Mouse (Mus musculus) limb, embryonic 14.5 days (tissue): Measurements from ENCODE around the gene Ywhab. TPM values are rescaled to one million over a fixed set of nuclear protein-coding genes. Genes with fewer than 3 reads are reported as not detected.

Experiments used
- ATAC-seq: fragments of 200-750 bp; cut with Nextera tagmentation; 2 replicates; pipeline ENCODE4 v1.8.0; 2017; ENCODE audit warnings: low read depth, moderate number of reproducible peaks, moderate TSS enrichment; ENCODE audit not compliant: low FRiP score
- DNase-seq: peaks from one replicate; pipeline ENCODE4 v3.0.0-alpha.2; 2015; ENCODE audit warnings: low spot score
- H3K27ac ChIP-seq: fragments of 300-500 bp; sonication (generic); replicated peaks from 2 replicates; pipeline ENCODE4 v1.5.1; 2014; ENCODE audit warnings: low read depth, mild to moderate bottlenecking, low read length, moderate library complexity, mixed read lengths
- H3K27me3 ChIP-seq: fragments of 300-500 bp; sonication (generic); 2 replicates; pipeline ENCODE4 v1.6.1; 2014; ENCODE audit warnings: low read length, mixed read lengths; ENCODE audit not compliant: control insufficient read depth, insufficient read depth
- H3K36me3 ChIP-seq: fragments of 300-500 bp; sonication (generic); 2 replicates; pipeline ENCODE4 v1.6.1; 2014; ENCODE audit warnings: mild to moderate bottlenecking, low read length, moderate library complexity, mixed read lengths; ENCODE audit not compliant: control insufficient read depth, insufficient read depth
- H3K4me1 ChIP-seq: fragments of 300-500 bp; sonication (generic); 2 replicates; pipeline ENCODE4 v1.6.1; 2014; ENCODE audit warnings: antibody characterized with exemption, low read length, mixed read lengths; ENCODE audit not compliant: control insufficient read depth, insufficient read depth
- H3K4me2 ChIP-seq: fragments of 300-500 bp; sonication (generic); replicated peaks from 2 replicates; pipeline ENCODE4 v1.6.1; 2014; ENCODE audit warnings: low read depth, mild to moderate bottlenecking, low read length, moderate library complexity; ENCODE audit not compliant: severe bottlenecking
- H3K4me3 ChIP-seq: fragments of 300-500 bp; sonication (generic); replicated peaks from 2 replicates; pipeline ENCODE4 v1.5.1; 2014; ENCODE audit warnings: low read length
- H3K9ac ChIP-seq: fragments of 300-500 bp; sonication (generic); 2 replicates; pipeline ENCODE4 v1.6.1; 2014; ENCODE audit warnings: mild to moderate bottlenecking, low read depth, low read length, moderate library complexity; ENCODE audit not compliant: severe bottlenecking
- H3K9me3 ChIP-seq: fragments of 300-500 bp; sonication (generic); 2 replicates; pipeline ENCODE4 v1.6.1; 2016; ENCODE audit warnings: low read length; ENCODE audit not compliant: control insufficient read depth
- POLR2A ChIP-seq: fragments of 200-500 bp; IDR thresholded peaks from 2 replicates; pipeline ENCODE4 v1.8.0; 2012; ENCODE audit warnings: inconsistent platforms, mild to moderate bottlenecking, moderate library complexity, borderline replicate concordance; ENCODE audit not compliant: insufficient read depth, insufficient read length; ENCODE audit errors: extremely low read depth
- WGBS: fragments of 180-500 bp; shearing (Covaris S2); extraction: QIAGEN DNeasy Blood & Tissue Kit; methylation state at CpG from one replicate; pipeline ENCODE4 v1.1.7; 2014; 5-methylcytosine and 5-hydroxymethylcytosine counted together
- polyA plus RNA-seq, 2 experiments: library from polyadenylated mRNA; depleted of rRNA in 1 of 2; stranded (reverse) in 1 of 2; unstranded in 1 of 2; fragments of >200 nt; fragmentation: Nextera tagmentation in 1 of 2; extraction: Ambion mirVana in 1 of 2; gene quantifications; 2 replicates each; pipeline versions ENCODE4 v1.2.1 to v1.2.3; 2012 to 2014

The Ywhab gene
- polyA plus RNA-seq, 2 experiments = 126 to 277 TPM

DNA sequence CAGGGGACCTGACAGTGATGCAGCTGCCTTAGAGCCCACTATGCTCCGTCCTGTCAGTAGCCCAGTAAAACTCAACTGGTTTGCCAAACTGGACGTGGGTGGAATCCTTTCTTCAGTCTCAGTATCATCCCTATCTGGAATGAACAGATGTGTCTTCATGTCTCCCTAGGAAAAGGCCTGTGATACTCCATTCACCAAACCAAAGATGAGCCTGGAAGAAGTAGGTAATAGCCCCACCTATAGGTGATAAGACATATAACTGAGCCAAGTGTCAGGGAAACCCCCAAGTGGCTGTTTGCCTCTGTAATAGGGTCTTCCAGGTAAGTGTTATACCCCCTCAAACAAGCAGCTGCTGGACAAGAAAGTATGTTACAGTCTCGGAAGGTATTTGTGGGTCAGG is 24.1 kb downstream of the Ywhab start:
- no peak for ATAC-seq
- no peak for TF ChIP-seq POLR2A
- no peaks in the 10 kb centered on the region for H3K9me3 ChIP-seq
- H3K27ac ChIP-seq = no peak overlapping the region
- H3K27me3 ChIP-seq = no peaks in the 10 kb centered on the region
- peaks cover 57% of the 10 kb centered on the region for H3K36me3 ChIP-seq
- H3K4me1 ChIP-seq = no peaks in the 10 kb centered on the region
- DNase-seq = no peak
- no peak overlapping the region for H3K4me3 ChIP-seq
- no peak overlapping the region for H3K9ac ChIP-seq
- WGBS = 96% methylated on average over 3 of the region's 3 CpGs
- H3K4me2 ChIP-seq = no peak overlapping the region

DNA sequence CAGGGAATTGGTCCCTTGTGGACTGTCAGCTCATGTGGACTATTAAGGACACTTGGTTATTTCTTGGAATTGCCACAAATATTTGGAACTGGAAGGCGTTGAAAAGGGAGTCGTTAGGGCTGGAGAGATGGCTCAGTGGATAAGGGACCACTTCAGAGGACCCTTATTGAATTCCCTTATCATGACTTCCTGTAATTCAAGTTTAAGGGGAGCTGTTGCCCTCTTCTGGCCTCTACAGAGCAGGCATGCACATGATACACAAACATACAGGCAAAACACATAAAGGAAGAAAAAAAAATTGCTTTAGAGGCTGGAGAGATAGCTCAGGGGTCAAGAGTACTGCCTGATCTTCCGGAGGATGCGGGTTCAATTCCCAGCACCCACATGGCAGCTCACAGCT is 25.2 kb downstream of the Ywhab start:
- no peak for ATAC-seq
- Histone ChIP-seq H3K4me3 (no peak overlapping the region), H3K4me1 (no peaks in the 10 kb centered on the region), H3K4me2 (no peak overlapping the region), H3K9ac (no peak overlapping the region), H3K9me3 (no peaks in the 10 kb centered on the region), H3K27ac (no peak overlapping the region), H3K27me3 (no peaks in the 10 kb centered on the region), H3K36me3 (peaks cover 47% of the 10 kb centered on the region)
- WGBS = 88% methylated on average over 4 of the region's 4 CpGs
- DNase-seq = no peak
- TF ChIP-seq POLR2A = no peak

- no peak overlapping the region for H3K4me2 ChIP-seq
- ATAC-seq (no peak), DNase-seq (no peak)
- H3K4me3 ChIP-seq = no peak overlapping the region
- H3K9me3 ChIP-seq = no peaks in the 10 kb centered on the region
- H3K36me3 ChIP-seq = peaks cover 25% of the 10 kb centered on the region
- no peak overlapping the region for H3K27ac ChIP-seq
- H3K27me3 ChIP-seq = no peaks in the 10 kb centered on the region
- TF ChIP-seq POLR2A = no peak
- no peak overlapping the region for H3K9ac ChIP-seq
- 57% methylated on average over 2 of the region's 2 CpGs for WGBS
- no peaks in the 10 kb centered on the region for H3K4me1 ChIP-seq
Measured at GRCm38 (mm10) chr2:164022104-164022503, 27.3 kb downstream of the Ywhab start.

GRCm38 (mm10) chr2:164025150-164025549 is 30.4 kb downstream of the Ywhab start, which contains the start of gene Pabpc1l:
Gene Pabpc1l (plus strand): TSS chr2:164025450.
- no peak for ATAC-seq
- no peaks in the 10 kb centered on the region for H3K36me3 ChIP-seq
- no peaks in the 10 kb centered on the region for H3K9me3 ChIP-seq
- H3K4me3 ChIP-seq = no peak within 1 kb of the TSS
- H3K4me2 ChIP-seq = no peak within 1 kb of the TSS
- H3K9ac ChIP-seq = no peak within 1 kb of the TSS
- TF ChIP-seq POLR2A = no peak
- WGBS = 80% methylated on average over 16 of the region's 16 CpGs
- no peak within 1 kb of the TSS for H3K27ac ChIP-seq
- H3K4me1 ChIP-seq = no peaks in the 10 kb centered on the region
- no peaks in the 10 kb centered on the region for H3K27me3 ChIP-seq
- DNase-seq = no peak

- no peaks in the 10 kb centered on the region for H3K27me3 ChIP-seq
Measured at GRCm38 (mm10) chr2:164031147-164031546, 36.4 kb downstream of the Ywhab start.

GRCm38 (mm10) chr2:164032973-164033372 is 38.2 kb downstream of the Ywhab start:
- Histone ChIP-seq H3K4me3 (no peak overlapping the region), H3K9ac (no peak overlapping the region), H3K9me3 (no peaks in the 10 kb centered on the region), H3K4me2 (no peak overlapping the region), H3K27ac (no peak overlapping the region), H3K36me3 (no peaks in the 10 kb centered on the region), H3K27me3 (no peaks in the 10 kb centered on the region), H3K4me1 (no peaks in the 10 kb centered on the region)
- DNase-seq (no peak), ATAC-seq (no peak)
- TF ChIP-seq POLR2A = no peak
- 89% methylated on average over 3 of the region's 3 CpGs for WGBS

More at GRCm38 (mm10) chr2:164031147-164031546, 36.4 kb downstream of the Ywhab start:
- H3K27ac ChIP-seq = no peak overlapping the region
- H3K4me1 ChIP-seq = no peaks in the 10 kb centered on the region
- DNase-seq (no peak), ATAC-seq (no peak)
- no peak overlapping the region for H3K9ac ChIP-seq
- WGBS = 75% methylated on average over 10 of the region's 10 CpGs
- no peaks in the 10 kb centered on the region for H3K36me3 ChIP-seq
- TF ChIP-seq POLR2A = no peak
- no peak overlapping the region for H3K4me3 ChIP-seq
- H3K9me3 ChIP-seq = no peaks in the 10 kb centered on the region
- H3K4me2 ChIP-seq = no peak overlapping the region
